Mouse (Mus musculus): Measurements from ENCODE around the gene Gab3. TPM values are rescaled to one million over a fixed set of nuclear protein-coding genes. Genes with fewer than 3 reads are reported as not detected.
A peak's percentile ranks its signal among the peaks of the same experiment; 100 is the strongest.

The Gab3 gene
- polyA plus RNA-seq, 1 experiment, result 3.1 TPM

DNA sequence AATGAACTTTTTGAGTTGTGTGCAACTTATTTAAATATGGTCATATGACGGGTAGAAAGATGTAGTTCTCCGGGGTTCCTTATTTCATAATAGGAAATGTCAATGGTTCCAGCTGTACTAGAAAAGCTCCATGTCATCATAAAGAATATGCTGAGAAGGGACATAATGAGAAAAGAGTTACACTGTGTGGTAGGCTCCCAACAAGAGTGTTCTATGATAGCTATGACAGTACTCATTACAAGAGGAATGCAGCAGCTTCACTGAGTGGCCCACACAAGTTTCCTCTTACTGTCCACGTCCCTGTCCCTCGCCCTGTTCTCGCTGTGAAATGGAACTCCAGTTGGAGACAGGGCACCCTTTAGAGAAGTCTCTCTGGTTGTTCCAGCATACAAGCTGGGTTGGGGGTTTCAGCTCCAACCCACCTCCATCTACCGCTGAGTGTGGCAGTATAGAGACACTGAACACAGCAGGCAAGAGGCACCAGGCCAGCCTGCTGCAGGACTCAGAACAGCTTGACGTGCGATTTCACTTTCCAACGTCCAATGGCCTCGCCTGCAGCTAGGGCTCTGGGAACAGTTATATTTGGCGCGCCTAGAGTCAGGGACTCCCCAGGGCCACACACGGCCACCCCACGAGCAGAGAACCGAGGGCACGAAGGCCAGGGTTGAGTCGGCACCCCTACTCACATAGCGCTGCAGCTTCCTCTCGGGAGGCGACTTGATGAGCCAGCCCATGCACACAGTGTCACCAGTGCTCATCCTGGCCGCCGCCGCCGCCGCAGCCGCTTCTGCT, 1.1 kb downstream of the Gab3 start:
- no peak for DNase-seq (ENCODE audit: low read depth in 1 of 2, low spot score in 2 of 2)
- H3K27ac ChIP-seq (ENCODE audit: insufficient read depth, low read length), result peak overlapping the region; percentile 54

DNA sequence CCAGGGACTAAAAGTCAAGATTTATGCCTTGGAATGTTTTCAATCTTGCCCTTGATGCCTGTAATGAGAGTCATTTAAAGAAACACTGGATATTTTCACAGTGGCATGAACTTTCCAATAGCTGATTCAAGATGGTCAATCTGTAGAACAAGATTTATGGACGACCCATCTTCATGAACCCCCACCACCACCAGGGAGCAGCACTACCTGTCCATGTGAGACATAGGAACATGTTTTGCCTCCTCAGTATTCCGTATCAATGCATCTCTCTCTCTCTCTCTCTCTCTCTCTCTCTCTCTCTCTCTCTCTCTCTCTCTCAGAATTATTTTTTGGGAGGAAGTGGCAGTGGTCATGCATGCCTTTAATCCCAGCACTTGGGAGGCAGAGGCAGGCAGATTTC, 2.9 kb downstream of the Gab3 start:
- DNase-seq (ENCODE audit: low read depth in 1 of 2, low spot score in 2 of 2), result peak in 1 of 2 experiments; percentile 24
- no peaks in the 10 kb centered on the region for H3K36me3 ChIP-seq (ENCODE audit: control insufficient read depth, insufficient read depth, low read length)
- H3K27ac ChIP-seq (ENCODE audit: insufficient read depth, low read length), result no peak overlapping the region
- peaks cover 2% of the 10 kb centered on the region; the same call in 1 of the 2 replicates for H3K4me1 ChIP-seq (ENCODE audit: control insufficient read depth, insufficient read depth, insufficient read length)
- no peak overlapping the region for H3K4me3 ChIP-seq (ENCODE audit: extremely low read depth, insufficient read depth, insufficient read length)
- TF ChIP-seq CTCF (IDR thresholded peaks at IDR 0.05; ENCODE audit: extremely low read depth, insufficient read depth, insufficient read length, insufficient replicate concordance) (no peak), POLR2A (IDR thresholded peaks at IDR 0.05; ENCODE audit: low read depth, low read length) (no peak)
- no peaks in the 10 kb centered on the region for H3K27me3 ChIP-seq (ENCODE audit: control insufficient read depth, insufficient read depth, low read length)
- WGBS, result 67% methylated on average over 2 of the region's 2 CpGs

More for the DNA sequence above, 1.1 kb downstream of the Gab3 start:
- WGBS, result 27% methylated on average over 26 of the region's 26 CpGs
- peaks cover 2% of the 10 kb centered on the region; the same call in 1 of the 2 replicates for H3K4me1 ChIP-seq (ENCODE audit: control insufficient read depth, insufficient read depth, insufficient read length)
- H3K27me3 ChIP-seq (ENCODE audit: control insufficient read depth, insufficient read depth, low read length), result no peaks in the 10 kb centered on the region
- peak overlapping the region; percentile 85 for H3K4me3 ChIP-seq (ENCODE audit: extremely low read depth, insufficient read depth, insufficient read length)
- TF ChIP-seq POLR2A (IDR thresholded peaks at IDR 0.05; ENCODE audit: low read depth, low read length) (no peak), CTCF (IDR thresholded peaks at IDR 0.05; ENCODE audit: extremely low read depth, insufficient read depth, insufficient read length, insufficient replicate concordance) (no peak)
- H3K36me3 ChIP-seq (ENCODE audit: control insufficient read depth, insufficient read depth, low read length), result no peaks in the 10 kb centered on the region

DNA sequence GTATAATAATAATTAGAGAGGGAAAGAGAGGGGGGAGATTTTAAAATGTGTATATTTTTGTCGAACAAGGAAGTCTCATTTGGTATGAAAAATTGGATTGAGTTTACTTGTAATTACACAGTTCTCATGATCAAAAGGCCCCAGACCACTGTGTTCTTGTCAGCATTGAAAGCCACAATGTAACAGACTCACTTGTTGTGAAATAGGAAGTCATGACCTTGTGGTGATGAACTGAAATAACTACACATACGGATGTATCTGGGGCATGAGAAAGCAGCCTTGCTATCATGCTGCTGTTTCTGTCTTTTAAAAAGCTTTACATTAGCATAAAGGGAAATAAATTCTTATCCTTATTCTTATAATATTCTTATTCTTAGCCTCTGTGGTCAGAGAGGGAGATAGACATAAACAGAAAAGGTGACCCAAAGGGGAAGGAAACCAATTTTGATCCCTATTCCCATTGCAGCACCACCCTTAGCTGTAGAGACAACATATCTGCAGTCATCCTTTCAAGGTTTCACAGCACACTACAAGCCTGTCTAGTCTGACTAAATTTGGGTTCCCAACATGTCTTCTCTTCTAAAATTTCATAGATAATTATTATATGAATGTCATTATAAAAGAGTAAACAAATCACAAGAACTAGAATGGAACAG, 29.0 kb downstream of the Gab3 start:
- Histone ChIP-seq H3K27me3 (ENCODE audit: control insufficient read depth, insufficient read depth, low read length) (no peaks in the 10 kb centered on the region), H3K36me3 (ENCODE audit: control insufficient read depth, insufficient read depth, low read length) (no peaks in the 10 kb centered on the region), H3K27ac (ENCODE audit: insufficient read depth, low read length) (no peak overlapping the region), H3K4me3 (ENCODE audit: extremely low read depth, insufficient read depth, insufficient read length) (no peak overlapping the region), H3K4me1 (ENCODE audit: control insufficient read depth, insufficient read depth, insufficient read length) (no peaks in the 10 kb centered on the region)
- DNase-seq (ENCODE audit: low read depth in 1 of 2, low spot score in 2 of 2), result no peak
- WGBS, result 44% methylated on average over 2 of the region's 2 CpGs
- TF ChIP-seq CTCF (IDR thresholded peaks at IDR 0.05; ENCODE audit: extremely low read depth, insufficient read depth, insufficient read length, insufficient replicate concordance) (no peak), POLR2A (IDR thresholded peaks at IDR 0.05; ENCODE audit: low read depth, low read length) (no peak)

DNA sequence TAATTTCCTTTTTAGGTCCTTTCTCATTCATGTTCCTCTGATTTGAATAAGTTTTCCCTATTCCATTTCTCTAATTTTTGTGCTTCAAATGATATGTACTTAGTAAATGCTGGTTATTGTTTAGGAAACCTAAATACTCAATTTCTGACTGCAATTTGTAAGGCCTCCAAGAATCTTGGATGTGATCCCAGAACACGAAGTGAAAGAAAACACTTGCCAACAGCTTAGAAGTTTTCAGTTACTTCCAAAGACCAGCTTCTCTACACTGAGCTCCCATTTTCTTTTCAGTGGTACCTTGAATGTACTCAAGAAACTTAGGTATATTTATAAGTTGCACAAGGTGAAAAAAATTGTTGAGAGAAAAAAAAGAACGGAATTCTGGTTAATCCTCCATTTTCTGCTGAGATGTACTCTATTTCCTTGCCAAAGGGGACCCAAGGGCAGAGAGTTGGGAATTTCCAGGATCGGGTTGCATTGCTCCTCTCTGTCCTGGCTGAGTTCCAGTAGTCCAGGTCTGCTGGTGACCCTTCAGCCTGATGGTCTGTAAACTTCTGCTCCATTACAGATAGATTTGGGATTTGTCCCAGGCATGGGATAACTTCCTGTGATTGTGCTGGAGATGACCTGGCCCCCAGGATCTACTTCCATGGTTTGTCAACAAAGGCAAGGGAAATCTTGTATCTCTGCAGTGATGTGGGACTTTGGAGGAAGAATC, 38.2 kb downstream of the Gab3 start:
- H3K27me3 ChIP-seq (ENCODE audit: control insufficient read depth, insufficient read depth, low read length), result no peaks in the 10 kb centered on the region
- no peak overlapping the region for H3K4me3 ChIP-seq (ENCODE audit: extremely low read depth, insufficient read depth, insufficient read length)
- no peaks in the 10 kb centered on the region for H3K4me1 ChIP-seq (ENCODE audit: control insufficient read depth, insufficient read depth, insufficient read length)
- TF ChIP-seq POLR2A (IDR thresholded peaks at IDR 0.05; ENCODE audit: low read depth, low read length) (no peak), CTCF (IDR thresholded peaks at IDR 0.05; ENCODE audit: extremely low read depth, insufficient read depth, insufficient read length, insufficient replicate concordance) (no peak)
- no peak for DNase-seq (ENCODE audit: low read depth in 1 of 2, low spot score in 2 of 2)
- H3K27ac ChIP-seq (ENCODE audit: insufficient read depth, low read length), result no peak overlapping the region
- no peaks in the 10 kb centered on the region for H3K36me3 ChIP-seq (ENCODE audit: control insufficient read depth, insufficient read depth, low read length)
- 70% methylated on average over 3 of the region's 3 CpGs for WGBS

DNA sequence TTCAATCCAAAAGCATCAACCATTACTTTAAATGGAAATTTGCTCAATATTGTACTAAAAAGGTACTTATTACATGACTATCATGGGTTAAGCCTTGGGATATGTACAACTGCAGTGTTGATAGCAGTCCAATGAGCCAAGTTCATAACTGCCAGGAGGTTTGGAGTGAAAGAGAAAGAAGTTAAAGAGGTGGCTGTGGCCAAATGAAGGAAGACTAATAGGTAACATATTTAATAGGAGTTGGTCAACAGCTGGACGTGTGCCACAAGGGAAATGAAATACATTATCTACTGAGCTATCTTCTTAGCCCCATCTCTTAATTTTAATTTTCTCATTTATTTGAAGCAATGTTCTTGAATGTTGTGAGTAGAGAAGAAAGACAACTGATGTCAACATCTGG, 39.3 kb downstream of the Gab3 start:
- WGBS, result 79% methylated on average over 1 of the region's 1 CpGs
- H3K4me1 ChIP-seq (ENCODE audit: control insufficient read depth, insufficient read depth, insufficient read length), result no peaks in the 10 kb centered on the region
- TF ChIP-seq CTCF (IDR thresholded peaks at IDR 0.05; ENCODE audit: extremely low read depth, insufficient read depth, insufficient read length, insufficient replicate concordance) (no peak), POLR2A (IDR thresholded peaks at IDR 0.05; ENCODE audit: low read depth, low read length) (no peak)
- no peaks in the 10 kb centered on the region for H3K27me3 ChIP-seq (ENCODE audit: control insufficient read depth, insufficient read depth, low read length)
- no peaks in the 10 kb centered on the region for H3K36me3 ChIP-seq (ENCODE audit: control insufficient read depth, insufficient read depth, low read length)
- no peak overlapping the region for H3K4me3 ChIP-seq (ENCODE audit: extremely low read depth, insufficient read depth, insufficient read length)
- H3K27ac ChIP-seq (ENCODE audit: insufficient read depth, low read length), result no peak overlapping the region
- no peak for DNase-seq (ENCODE audit: low read depth in 1 of 2, low spot score in 2 of 2)

DNA sequence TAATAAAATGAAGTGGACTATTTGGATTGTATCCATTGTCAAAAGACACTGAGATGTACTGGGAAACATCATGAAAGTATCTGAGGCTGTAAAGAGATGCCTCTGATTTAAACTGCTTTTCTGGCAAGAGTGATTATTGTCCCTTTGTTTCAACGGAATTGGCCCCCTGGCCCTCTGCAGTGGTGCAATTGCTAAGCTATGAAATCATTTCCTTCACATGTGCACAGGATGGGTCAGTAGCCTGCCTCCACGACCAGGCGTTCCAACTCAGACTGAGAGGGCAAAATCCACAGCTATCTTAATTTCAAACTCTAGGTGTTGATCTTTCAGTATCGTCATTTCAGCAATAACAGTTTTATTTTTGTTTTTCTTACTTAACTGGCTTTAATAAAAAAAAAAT, 40.7 kb downstream of the Gab3 start:
- H3K27ac ChIP-seq (ENCODE audit: insufficient read depth, low read length), result no peak overlapping the region
- H3K27me3 ChIP-seq (ENCODE audit: control insufficient read depth, insufficient read depth, low read length), result no peaks in the 10 kb centered on the region
- no peak for DNase-seq (ENCODE audit: low read depth in 1 of 2, low spot score in 2 of 2)
- TF ChIP-seq POLR2A (IDR thresholded peaks at IDR 0.05; ENCODE audit: low read depth, low read length), result no peak
- TF ChIP-seq CTCF (IDR thresholded peaks at IDR 0.05; ENCODE audit: extremely low read depth, insufficient read depth, insufficient read length, insufficient replicate concordance), result no peak
- no peaks in the 10 kb centered on the region for H3K36me3 ChIP-seq (ENCODE audit: control insufficient read depth, insufficient read depth, low read length)
- H3K4me3 ChIP-seq (ENCODE audit: extremely low read depth, insufficient read depth, insufficient read length), result no peak overlapping the region
- WGBS, result 70% methylated on average over 4 of the region's 4 CpGs
- no peaks in the 10 kb centered on the region for H3K4me1 ChIP-seq (ENCODE audit: control insufficient read depth, insufficient read depth, insufficient read length)
